Mouse (Mus musculus) mouse embryonic stem cell (cell line): ENCODE measurements around the gene Necab3.

Experiments
- in situ Hi-C, 2 experiments: fragments of 300-500 bp; cut with MboI; formaldehyde crosslinking; loops; 1 replicate in 1 of 2; 3 replicates in 1 of 2; pipeline ENCODE4 v1.14.3; 2019 to 2020; ENCODE audit warnings: low sequenced_read_pairs in 2 of 2, low pct_unique_long_range_greater_than_20kb in 1 of 2, mixed read lengths in 1 of 2; ENCODE audit not compliant: unreplicated experiment in 1 of 2

The Necab3 gene

DNA sequence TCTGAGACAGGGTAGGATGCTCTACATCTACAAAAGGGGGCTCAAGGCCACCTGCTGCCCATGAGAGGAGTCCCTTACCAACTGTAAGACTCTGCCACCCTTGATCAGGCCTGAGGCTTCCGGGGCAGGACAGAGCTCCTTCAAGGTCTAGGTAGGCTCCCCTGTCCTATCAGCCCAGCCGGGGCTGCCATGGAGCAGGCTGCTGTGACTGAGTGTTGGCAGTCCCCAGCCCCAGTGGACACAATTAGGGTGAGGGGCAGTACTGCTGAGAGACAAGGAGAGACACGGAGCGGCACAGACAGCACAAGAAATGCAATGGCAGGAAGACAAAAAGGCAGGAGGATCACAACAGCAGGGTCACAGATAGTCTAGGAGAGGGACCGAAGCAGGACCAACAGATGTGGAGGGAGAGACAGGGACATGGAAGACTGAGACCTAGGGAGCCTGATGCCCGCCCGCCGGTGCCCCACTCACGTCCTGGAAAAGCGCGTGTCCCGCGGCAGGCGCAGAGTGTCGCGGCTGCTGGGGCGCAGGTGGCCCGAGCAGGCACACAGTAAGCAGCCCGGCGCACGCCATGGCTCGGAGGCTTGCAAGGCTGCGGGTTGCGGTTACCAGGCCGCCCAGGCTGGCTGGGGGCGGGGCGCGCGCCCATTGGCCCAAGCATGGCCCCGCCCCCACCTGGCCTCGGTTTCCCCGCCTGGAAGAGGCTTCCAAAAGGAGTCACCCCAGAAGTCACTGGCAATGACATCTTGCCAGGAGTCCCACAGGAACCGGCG lies at the start of gene Necab3:
Gene Necab3, minus strand, starts transcription at position 627 of the 776 bp plus-strand sequence.
- in situ Hi-C loops = no loop called here

DNA sequence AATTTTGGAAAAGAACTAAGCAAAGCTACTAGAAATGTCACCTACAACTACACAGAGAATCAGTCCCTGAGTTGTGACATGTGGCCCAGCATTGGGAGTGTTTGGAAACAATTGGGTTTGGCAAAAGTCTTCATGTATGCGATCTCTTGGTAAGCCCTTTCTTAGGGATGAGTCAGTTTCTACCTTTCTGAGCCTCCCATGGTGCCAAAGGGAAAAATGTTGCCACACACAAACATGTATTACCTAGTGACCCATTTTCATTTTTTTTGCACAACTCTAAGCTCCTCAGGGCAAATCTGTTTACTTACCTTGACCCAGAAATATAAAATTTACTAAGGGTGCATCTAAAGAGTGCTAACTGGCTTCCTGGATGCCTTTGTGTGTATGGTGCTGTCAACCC lies 48.3 kb upstream of the Necab3 start:
- in situ Hi-C loops = no loop called here

DNA sequence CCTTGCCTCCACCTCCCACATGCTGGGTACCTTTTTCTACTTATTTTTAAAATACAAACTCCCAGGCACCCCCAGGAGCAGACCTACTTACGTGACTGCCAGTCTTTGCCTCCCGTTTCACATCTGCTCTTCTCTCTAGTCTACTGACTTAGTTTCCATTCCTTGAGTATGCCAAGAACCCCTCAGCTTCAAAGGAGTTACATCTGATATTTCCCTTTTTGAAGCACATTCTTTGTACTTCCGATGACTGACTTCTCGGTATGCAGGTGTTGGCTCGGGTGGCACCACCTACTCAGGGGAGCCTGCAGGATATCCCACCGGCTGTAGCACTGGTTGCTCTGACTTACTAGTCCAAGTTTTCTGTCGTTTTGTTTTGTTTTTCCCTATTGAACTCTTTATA lies 45.5 kb upstream of the Necab3 start:
- in situ Hi-C loops = no loop called here

DNA sequence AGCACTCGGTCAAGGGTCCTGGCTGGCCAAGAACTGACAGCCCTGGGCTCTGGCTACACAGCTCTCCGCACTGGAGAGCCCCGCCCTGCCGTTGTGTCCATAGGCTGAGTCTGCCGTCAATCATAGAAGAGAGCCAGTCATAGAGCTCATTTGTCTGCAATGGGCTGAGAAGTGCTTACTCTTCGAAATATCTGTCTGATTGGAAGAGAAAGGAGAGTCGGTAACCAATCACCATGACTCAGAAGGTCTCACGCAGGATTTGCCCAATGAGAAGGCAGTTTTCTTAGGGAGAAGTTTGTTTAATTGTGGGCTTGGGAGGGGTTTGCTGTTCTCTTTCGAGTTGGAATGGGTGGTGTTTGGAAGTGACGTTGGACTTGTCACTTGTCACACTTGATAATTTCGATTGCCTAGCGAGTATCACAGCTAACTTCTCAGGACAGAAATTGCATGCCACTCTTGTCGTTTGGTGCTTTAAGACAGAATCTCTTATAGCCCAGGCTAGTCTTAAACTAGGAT lies 45.0 kb upstream of the Necab3 start, which contains the start of gene Pxmp4:
Gene Pxmp4, minus strand, starts transcription at position 71 of the 516 bp plus-strand sequence.
- in situ Hi-C loops = no loop called here

DNA sequence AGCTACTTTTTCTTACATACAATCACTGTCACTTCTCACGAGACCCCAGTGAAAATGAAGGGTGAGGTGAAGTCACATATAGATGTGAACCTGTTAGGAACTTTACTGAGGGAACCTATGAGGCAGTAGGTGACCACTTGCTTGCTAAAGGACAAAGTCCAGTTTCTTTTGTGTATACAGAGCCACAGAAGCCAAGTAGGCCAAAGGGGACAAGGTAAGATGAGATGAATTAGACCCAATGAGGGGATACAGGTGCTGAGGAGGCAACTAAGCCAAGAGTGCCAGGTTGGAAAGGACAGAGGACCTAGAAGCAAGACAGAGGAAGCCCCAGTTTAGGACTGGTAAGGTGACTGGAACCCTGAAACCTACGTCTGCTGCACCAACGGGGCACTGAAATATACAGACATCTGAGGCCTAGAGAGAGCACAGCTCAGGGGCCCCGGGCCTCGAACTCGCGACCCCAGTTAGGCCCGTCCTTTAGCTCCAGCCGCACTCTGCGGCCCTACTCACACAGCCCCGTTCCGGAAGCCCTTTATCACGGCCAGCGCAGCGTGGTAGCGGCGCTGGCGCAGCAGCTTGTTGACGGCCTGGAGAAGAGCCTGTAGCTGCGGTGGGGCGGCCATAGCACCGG lies 44.4 kb upstream of the Necab3 start:
- in situ Hi-C loops = no loop called here

DNA sequence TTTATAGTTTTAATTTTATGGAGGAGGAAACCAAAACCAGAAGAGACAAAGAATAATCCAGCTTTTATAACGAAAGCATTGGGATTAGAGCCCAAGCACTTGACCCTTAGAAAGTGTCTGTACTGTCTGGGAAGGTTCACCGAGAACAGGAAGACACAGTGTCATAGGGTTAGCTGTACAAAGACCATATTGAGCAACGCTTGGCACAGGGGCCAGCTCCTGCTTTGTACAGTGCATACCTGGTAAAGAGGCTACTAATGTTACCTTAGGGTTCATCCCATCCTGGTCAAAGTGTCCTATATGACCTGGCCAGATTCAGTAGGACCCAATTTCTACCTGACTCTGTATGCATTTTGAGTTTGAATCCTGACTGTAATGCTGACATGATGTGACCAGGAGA lies 42.6 kb upstream of the Necab3 start:
- in situ Hi-C loops = no loop called here

DNA sequence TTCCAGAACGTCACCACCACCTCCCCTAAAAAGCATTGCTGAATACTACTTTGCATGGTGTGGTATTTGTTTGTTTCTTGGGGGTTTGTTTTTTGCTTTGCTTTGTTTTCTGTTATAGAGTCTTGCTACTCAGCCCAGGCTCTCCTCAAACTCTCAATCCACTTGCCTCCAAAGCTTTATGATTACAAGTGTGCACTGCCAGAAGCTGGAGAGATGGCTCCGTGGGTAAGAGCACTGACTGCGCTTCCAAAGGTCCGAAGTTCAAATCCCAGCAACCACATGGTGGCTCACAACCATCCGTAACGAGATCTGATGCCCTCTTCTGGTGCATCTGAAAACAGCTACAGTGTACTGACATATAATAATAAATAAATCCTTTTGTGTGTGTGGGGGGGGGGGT lies 41.9 kb upstream of the Necab3 start:
- in situ Hi-C loops = no loop called here

DNA sequence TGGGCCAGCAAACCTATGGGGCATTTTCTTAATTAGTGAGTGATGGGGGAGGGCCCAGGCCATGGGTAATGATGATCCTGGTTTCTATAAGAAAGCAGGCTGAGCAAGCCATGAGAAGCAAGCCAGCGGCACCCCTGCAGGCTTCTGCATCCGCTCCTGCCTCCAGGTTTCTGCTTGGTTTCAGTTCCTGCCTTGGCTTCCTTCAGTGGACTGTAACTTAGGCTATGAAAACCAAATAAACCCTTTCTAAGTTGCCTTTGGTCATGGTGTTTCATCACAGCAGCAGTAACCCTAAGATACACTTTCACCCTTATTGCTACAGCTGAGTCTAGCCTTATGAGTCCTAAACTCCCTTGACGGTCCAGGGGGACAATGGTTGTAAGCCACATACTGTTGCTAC lies 38.7 kb upstream of the Necab3 start:
- in situ Hi-C loops = loop anchor here in 1 of 2 experiments (25.0 kb wide), 1 partner anchor 385 kb away; the partner anchor contains the start of gene Bpifb5

DNA sequence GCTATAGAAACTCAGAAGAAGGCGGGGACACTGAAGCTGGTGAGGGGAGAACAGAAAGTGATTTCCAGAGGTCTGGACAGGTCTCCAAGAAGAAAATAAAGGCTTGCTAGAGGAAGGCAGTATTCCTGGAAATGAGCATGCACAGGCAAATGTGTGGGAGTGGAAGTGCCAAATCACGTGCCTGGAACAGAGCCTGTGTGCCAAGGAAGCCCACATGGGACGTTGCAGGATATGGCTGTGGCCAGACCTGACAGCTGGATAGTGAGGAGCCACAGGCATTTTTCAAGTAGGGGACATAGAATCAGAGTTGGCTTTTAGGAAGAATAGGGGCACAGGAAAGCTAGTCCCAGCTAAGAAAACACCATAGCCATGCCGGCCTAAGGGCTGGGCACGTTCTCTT lies 37.1 kb upstream of the Necab3 start:
- in situ Hi-C loops = loop anchor here in 1 of 2 experiments (25.0 kb wide), 1 partner anchor 383 kb away; the partner anchor contains the start of gene Bpifb5

DNA sequence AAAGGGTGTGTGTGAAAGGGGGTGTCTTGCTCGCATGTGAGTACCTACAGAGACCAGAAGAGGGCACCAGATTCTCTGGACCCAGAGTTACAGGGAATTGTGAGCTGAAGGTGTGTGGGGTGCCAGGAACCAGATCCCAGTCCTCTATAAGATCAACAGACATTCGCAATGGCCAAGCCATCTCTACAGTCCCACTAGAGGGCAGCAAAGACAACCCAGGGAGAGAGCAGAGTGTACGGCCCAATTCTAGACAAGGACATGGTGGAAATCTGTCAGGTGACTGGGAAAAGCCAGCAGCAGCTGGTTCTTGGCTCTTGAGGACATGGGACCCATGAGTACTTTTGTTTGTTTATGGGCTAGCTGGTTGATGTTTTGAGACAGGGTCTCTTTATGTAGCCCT lies 34.3 kb upstream of the Necab3 start:
- in situ Hi-C loops = loop anchor here in 1 of 2 experiments (25.0 kb wide), 1 partner anchor 381 kb away; the partner anchor contains the start of gene Bpifb5

DNA sequence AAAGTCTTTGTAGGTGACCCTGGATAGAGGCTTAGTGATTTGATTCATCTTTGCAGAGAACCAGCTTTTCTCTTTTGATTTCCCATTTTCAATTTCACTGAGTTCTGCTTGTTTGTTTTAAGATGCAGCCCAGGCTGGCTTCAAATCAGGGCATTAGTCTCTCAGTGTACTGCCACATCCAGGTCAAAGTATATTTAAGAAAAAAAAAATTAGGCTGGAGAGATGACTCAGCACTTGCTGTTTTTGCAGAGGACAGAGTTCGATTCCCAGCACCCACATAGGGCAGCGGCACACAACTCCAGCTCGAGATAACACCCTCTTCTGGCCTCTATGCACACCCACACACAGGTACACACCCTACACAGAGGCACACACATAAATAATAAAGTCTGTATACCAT lies 32.5 kb upstream of the Necab3 start:
- in situ Hi-C loops = loop anchor here in 1 of 2 experiments (25.0 kb wide), 1 partner anchor 379 kb away; the partner anchor contains the start of gene Bpifb5

DNA sequence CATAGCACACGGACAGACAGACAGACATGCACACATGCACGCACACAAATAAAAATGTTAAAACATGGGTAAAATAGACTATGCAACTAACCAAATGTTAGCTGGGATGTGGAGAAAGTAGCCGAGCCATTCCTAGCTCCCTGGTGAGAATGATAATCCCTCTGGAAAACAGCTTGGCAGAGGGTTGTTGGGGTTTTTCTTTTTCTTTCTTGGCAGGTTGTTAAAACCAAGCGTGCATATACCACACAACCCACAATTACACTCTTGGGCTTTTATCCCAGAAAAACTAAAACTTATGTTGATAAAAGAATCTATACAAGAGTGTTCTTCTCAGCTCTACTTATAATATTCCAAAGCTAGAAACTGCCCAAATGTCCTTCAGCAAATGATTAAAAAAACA lies 30.4 kb upstream of the Necab3 start:
- in situ Hi-C loops = loop anchor here (10.0 to 25.0 kb wide), 2 partner anchors 174 to 377 kb away; partner anchors contain the start of gene Bpifb5 (in 1 of the 2)

DNA sequence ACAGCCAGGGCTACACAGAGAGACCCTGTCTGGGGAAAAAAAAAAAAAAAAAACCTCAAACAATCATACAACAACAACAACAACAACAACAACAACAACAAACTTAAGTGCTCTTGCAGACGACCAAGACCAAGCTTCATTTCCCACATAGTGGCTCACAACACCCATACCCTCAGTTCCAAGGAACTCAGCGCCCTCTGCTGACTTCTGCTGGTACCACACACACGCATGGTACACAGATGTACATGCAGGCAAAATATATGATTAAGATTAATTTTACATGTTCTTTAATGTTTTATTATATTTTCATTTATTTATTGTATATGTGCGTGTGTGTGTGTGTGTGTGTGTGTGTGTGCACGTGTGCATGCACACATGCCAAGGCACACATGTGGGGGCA lies 27.7 kb upstream of the Necab3 start:
- in situ Hi-C loops = loop anchor here (10.0 to 25.0 kb wide), 2 partner anchors 172 to 374 kb away; partner anchors contain the start of gene Bpifb5 (in 1 of the 2)

DNA sequence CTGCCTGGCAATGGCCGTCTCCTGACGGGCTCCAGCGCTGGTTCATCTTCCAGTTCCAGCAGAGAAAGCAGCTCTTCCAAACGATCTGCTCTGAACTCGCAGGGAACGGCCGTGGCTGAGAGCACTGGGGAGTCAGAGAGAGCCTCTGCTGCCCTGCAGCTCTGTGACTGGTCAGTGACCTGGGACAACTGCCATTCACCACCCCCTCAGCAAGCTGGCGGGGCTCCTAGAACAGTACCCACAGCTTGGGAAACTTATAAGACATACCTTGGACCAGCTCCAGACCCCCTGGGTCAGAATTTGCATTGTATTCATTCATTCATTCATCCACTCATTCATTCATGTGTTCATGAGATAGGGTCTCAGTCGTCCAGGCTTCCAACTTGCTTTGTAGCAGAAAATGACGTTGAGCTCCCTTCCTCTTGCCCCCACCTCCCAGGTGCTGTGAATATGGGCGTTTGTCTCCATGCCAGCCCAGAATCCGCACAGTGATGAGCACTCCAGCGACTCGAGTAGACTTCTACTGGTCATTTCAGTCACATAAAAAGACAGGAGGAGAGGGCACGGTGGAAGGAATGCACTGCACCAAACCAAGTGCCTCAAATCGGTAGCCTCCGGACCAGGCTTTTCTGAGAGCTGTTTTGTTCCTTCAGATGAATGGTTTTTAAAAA lies 26.4 kb upstream of the Necab3 start:
- in situ Hi-C loops = loop anchor here (5.0 to 25.0 kb wide), 3 partner anchors 170 to 373 kb away; partner anchors contain the start of gene Bpifb5 (in 1 of the 2)

DNA sequence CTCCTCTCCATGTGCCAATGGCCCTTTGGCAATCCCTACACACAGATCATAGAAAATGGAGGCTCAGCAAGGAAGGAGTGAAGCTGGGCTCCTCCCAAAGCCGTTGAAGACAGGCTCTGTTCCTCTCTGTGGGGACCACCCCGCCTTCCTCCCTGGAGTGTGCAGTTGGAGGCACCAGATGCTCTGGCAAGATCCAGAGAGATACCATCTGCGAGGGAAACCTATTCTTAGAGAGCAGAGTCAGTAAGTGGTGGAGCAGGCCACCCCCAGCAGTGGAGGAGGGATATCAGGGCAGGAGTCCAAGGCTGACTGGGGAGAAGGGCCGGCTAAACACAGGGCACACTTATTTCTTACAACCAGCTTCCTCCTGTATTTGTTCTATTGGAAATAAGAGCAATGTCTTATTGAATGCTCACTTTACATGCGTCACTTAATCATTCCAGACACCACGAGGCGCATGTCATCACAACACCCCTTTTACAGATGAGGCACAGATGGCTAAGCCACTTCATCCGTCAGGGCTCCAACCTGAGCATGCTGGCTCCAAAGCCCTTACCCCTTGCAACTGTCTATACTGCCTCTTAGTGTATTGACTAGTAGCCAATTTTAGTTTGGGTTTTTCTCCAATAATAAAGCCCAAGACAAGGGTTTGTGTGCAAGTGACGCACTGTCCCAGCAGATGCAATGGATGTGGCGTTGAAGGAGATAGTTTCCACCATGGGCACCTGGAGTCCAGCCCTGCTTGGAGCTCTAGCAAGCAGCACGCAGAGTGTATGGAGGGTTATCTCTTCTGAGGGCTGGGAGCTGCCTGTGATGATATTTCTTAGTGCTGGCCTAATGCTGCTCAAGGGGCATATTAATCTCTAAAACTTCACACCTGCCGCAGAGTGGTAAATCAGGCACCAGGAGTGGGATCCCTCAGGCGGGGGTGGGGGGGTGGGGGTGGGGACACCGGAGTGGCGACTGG lies 25.5 kb upstream of the Necab3 start:
- in situ Hi-C loops = loop anchor here (5.0 to 25.0 kb wide), 3 partner anchors 169 to 372 kb away; partner anchors contain the start of gene Bpifb5 (in 1 of the 2)

DNA sequence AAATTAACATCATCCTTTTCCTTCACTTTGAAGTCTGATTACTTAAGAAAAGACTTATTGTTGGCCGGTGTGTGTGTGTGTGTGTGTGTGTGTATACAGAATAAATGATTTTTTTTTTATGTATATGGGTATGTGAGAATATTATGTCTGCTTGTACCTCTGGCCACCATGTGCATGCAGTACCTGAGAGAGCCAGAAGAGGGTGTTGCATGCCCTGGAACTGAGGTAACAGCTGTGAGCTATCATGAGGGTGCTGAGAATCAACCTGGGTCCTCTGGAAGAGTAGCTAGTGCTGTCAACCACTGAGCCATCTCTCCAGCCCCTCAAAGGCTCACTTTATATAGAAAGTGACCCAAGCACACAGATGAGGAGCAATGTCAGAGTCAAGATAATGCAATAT lies 22.7 kb upstream of the Necab3 start:
- in situ Hi-C loops = loop anchor here (5.0 to 25.0 kb wide), 3 partner anchors 167 to 369 kb away; partner anchors contain the start of gene Bpifb5 (in 1 of the 2)

DNA sequence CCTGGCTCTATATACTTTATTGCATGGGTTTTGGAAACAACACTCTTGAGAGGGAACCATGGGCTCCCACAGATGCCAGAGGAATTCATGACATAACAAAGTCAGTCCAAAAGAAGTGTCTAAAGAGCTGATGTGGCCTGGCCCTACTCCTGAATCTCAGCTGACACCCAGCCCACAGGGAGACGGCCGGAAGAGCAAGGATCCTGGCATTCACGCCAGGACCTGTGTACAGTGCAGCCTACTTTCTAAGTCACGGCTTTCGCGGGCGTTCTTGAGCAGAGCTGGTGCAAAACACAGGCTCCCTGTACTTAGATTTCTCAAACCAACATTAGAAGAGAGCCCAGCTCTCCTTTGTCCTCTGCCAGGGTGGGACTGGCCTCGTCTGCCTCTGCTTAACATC lies 21.9 kb upstream of the Necab3 start:
- in situ Hi-C loops = loop anchor here (5.0 to 25.0 kb wide), 3 partner anchors 166 to 368 kb away; partner anchors contain the start of gene Bpifb5 (in 1 of the 2)
